Mouse (Mus musculus) erythroblast, embryonic 14.5 days (primary cell): ENCODE results near the gene Gid8. TPM values are rescaled to one million over a fixed set of nuclear protein-coding genes. Genes with fewer than 3 reads are reported as not detected.
"Not testable (repeated sequence)": the region's sequence is repeated elsewhere in the genome, so short reads cannot be mapped to it uniquely, and the experiment has no call there.

Experiments used
- H3K27me3 ChIP-seq: 2 replicates; pipeline ENCODE4 v1.6.1; 2012; ENCODE audit warnings: inconsistent platforms; ENCODE audit not compliant: control insufficient read depth
- H3K36me3 ChIP-seq: 2 replicates; pipeline ENCODE4 v1.6.1; 2012; ENCODE audit warnings: mild to moderate bottlenecking, inconsistent platforms; ENCODE audit not compliant: control insufficient read depth
- H3K4me1 ChIP-seq: 2 replicates; pipeline ENCODE4 v1.6.1; 2012; ENCODE audit warnings: inconsistent platforms; ENCODE audit not compliant: control insufficient read depth
- H3K4me3 ChIP-seq: replicated peaks from 2 replicates; pipeline ENCODE3; 2012; ENCODE audit warnings: moderate library complexity, mild to moderate bottlenecking, inconsistent platforms
- H3K9me3 ChIP-seq: 2 replicates; pipeline ENCODE4 v1.6.1; 2012; ENCODE audit warnings: low read length, inconsistent platforms, mixed read lengths; ENCODE audit not compliant: control insufficient read depth
- GATA1 ChIP-seq: IDR thresholded peaks from 2 replicates; pipeline ENCODE4 v1.6.1; 2012; ENCODE audit warnings: low read length, inconsistent platforms, mixed read lengths
- TAL1 ChIP-seq: IDR thresholded peaks from 3 replicates; pipeline ENCODE4 v1.6.1; 2012; ENCODE audit warnings: low read length, inconsistent platforms, mixed read lengths
- polyA plus RNA-seq: library from polyadenylated mRNA; stranded (reverse); fragments of >175 nt; gene quantifications from 2 replicates; pipeline ENCODE4 v1.2.3, GENCODE M21; 2012

Gene Gid8
- polyA plus RNA-seq, 1 experiment = 5.4 TPM

GRCm38 (mm10) chr2:180705975-180706374 is 3.9 kb upstream of the Gid8 start:
- H3K4me3 ChIP-seq = no peak overlapping the region
- H3K9me3 ChIP-seq = no peaks in the 10 kb centered on the region
- peaks cover 64% of the 10 kb centered on the region for H3K4me1 ChIP-seq
- no peaks in the 10 kb centered on the region for H3K27me3 ChIP-seq
- H3K36me3 ChIP-seq = peaks cover 55% of the 10 kb centered on the region
- TF ChIP-seq TAL1 (no peak), GATA1 (no peak)

- H3K4me3 ChIP-seq = peak overlapping the region; percentile 79
- H3K4me1 ChIP-seq = peaks cover 68% of the 10 kb centered on the region
- no peak for TF ChIP-seq TAL1
- no peak for TF ChIP-seq GATA1
- no peaks in the 10 kb centered on the region for H3K27me3 ChIP-seq
- H3K36me3 ChIP-seq = peaks cover 65% of the 10 kb centered on the region
- H3K9me3 ChIP-seq = no peaks in the 10 kb centered on the region
These were observed 644 bp upstream of the Gid8 start for GRCm38 (mm10) chr2:180709023-180709922.

GRCm38 (mm10) chr2:180710276-180711155 is 599 bp downstream of the Gid8 start:
- H3K9me3 ChIP-seq = no peaks in the 10 kb centered on the region
- H3K4me3 ChIP-seq = peak overlapping the region; percentile 79
- TF ChIP-seq GATA1 (no peak), TAL1 (no peak)
- H3K4me1 ChIP-seq = peaks cover 61% of the 10 kb centered on the region
- no peaks in the 10 kb centered on the region for H3K27me3 ChIP-seq
- H3K36me3 ChIP-seq = peaks cover 62% of the 10 kb centered on the region

GRCm38 (mm10) chr2:180711527-180711926 is 1.6 kb downstream of the Gid8 start:
- peak overlapping the region; percentile 79 for H3K4me3 ChIP-seq
- TF ChIP-seq GATA1 = no peak
- TF ChIP-seq TAL1 = no peak
- peaks cover 60% of the 10 kb centered on the region for H3K36me3 ChIP-seq
- no peaks in the 10 kb centered on the region for H3K9me3 ChIP-seq
- H3K4me1 ChIP-seq = peaks cover 57% of the 10 kb centered on the region
- H3K27me3 ChIP-seq = no peaks in the 10 kb centered on the region

GRCm38 (mm10) chr2:180712037-180712689 is 2.2 kb downstream of the Gid8 start:
- Histone ChIP-seq H3K4me3 (peak overlapping the region; percentile 79), H3K27me3 (no peaks in the 10 kb centered on the region), H3K9me3 (no peaks in the 10 kb centered on the region), H3K36me3 (peaks cover 60% of the 10 kb centered on the region), H3K4me1 (peaks cover 58% of the 10 kb centered on the region)
- TF ChIP-seq TAL1 = peak; percentile 81
- TF ChIP-seq GATA1 = peak; percentile 91

- H3K4me3 ChIP-seq, H3K27me3 ChIP-seq, H3K9me3 ChIP-seq: not testable (repeated sequence)
- peaks cover 60% of the 10 kb centered on the region for H3K4me1 ChIP-seq
- peaks cover 74% of the 10 kb centered on the region for H3K36me3 ChIP-seq
These were observed 12.8 kb downstream of the Gid8 start for GRCm38 (mm10) chr2:180722748-180723147.

GRCm38 (mm10) chr2:180723865-180724264 is 13.9 kb downstream of the Gid8 start:
- H3K4me1 ChIP-seq = peaks cover 57% of the 10 kb centered on the region
- TF ChIP-seq GATA1 (no peak), TAL1 (no peak)
- H3K27me3 ChIP-seq = no peaks in the 10 kb centered on the region; the same call in 1 of the 2 replicates
- H3K4me3 ChIP-seq = no peak overlapping the region
- no peaks in the 10 kb centered on the region for H3K9me3 ChIP-seq
- peaks cover 63% of the 10 kb centered on the region for H3K36me3 ChIP-seq

- no peak for TF ChIP-seq GATA1
- TF ChIP-seq TAL1 = no peak
- no peaks in the 10 kb centered on the region for H3K9me3 ChIP-seq
- no peaks in the 10 kb centered on the region; the same call in 1 of the 2 replicates for H3K27me3 ChIP-seq
- H3K4me3 ChIP-seq = peak within 1 kb of the TSS; percentile 46
- peaks cover 55% of the 10 kb centered on the region for H3K4me1 ChIP-seq
- peaks cover 54% of the 10 kb centered on the region for H3K36me3 ChIP-seq
These were observed 14.9 kb downstream of the Gid8 start, which contains the start of gene Slc17a9 for GRCm38 (mm10) chr2:180724585-180725413. Slc17a9 (plus strand) TSS chr2:180725263.
